Mouse (Mus musculus) lung, embryonic 15.5 days (tissue): ENCODE measurements at regions not wholly inside any gene's neighbourhood (a gene's known extent, or its start where the extent isn't known, plus 50 kb on each side); places are given as distances from the start of the nearest gene placed in this dataset.

ENCODE experiments used
- ATAC-seq: fragments of 200-750 bp; cut with Nextera tagmentation; 2 replicates; pipeline ENCODE4 v1.8.0; 2017; ENCODE audit warnings: moderate number of reproducible peaks, borderline replicate concordance; ENCODE audit not compliant: low FRiP score, low TSS enrichment; ENCODE audit errors: extremely low read depth
- H3K27ac ChIP-seq: fragments of 300-500 bp; sonication (generic); 2 replicates; pipeline ENCODE4 v1.5.1; 2015; ENCODE audit warnings: moderate library complexity, mild to moderate bottlenecking, inconsistent platforms
- H3K27me3 ChIP-seq: fragments of 300-500 bp; sonication (generic); 2 replicates; pipeline ENCODE4 v1.6.1; 2015; ENCODE audit warnings: inconsistent platforms
- H3K36me3 ChIP-seq: fragments of 300-500 bp; sonication (generic); 2 replicates; pipeline ENCODE4 v1.6.1; 2015; ENCODE audit warnings: inconsistent platforms
- H3K4me1 ChIP-seq: fragments of 300-500 bp; sonication (generic); 2 replicates; pipeline ENCODE4 v1.6.1; 2015; ENCODE audit warnings: inconsistent platforms
- H3K4me2 ChIP-seq: fragments of 300-500 bp; sonication (generic); 2 replicates; pipeline ENCODE4 v1.6.1; 2015; ENCODE audit warnings: inconsistent platforms, mild to moderate bottlenecking, moderate library complexity
- H3K4me3 ChIP-seq: fragments of 300-500 bp; sonication (generic); 2 replicates; pipeline ENCODE4 v1.5.1; 2015; ENCODE audit warnings: mild to moderate bottlenecking, inconsistent platforms
- H3K9ac ChIP-seq: fragments of 300-500 bp; sonication (generic); 2 replicates; pipeline ENCODE4 v1.6.1; 2015; ENCODE audit warnings: inconsistent platforms
- H3K9me3 ChIP-seq: fragments of 300-500 bp; sonication (generic); 2 replicates; pipeline ENCODE4 v1.6.1; 2016; ENCODE audit warnings: inconsistent platforms
- WGBS: fragments of 180-500 bp; shearing (Covaris S2); methylation state at CpG from one replicate; pipeline ENCODE4 v1.1.7; 2015; 5-methylcytosine and 5-hydroxymethylcytosine counted together

GRCm38 (mm10) chr13:44126198-44126597 lies 341.6 kb downstream of the Cd83 start:
- Histone ChIP-seq H3K9me3 (no peaks in the 10 kb centered on the region), H3K4me1 (0 out of 2 replicates have a peak, but pooled peaks cover 9% of the 10 kb centered on the region), H3K9ac (no peak overlapping the region), H3K4me3 (no peak overlapping the region), H3K27ac (0 out of 2 replicates have a peak overlapping the region, but pooled peaks have one; percentile 36), H3K36me3 (no peaks in the 10 kb centered on the region), H3K27me3 (no peaks in the 10 kb centered on the region), H3K4me2 (no peak overlapping the region)
- whole genome bisulfite sequencing = 26% methylated on average over 10 of the region's 10 CpGs
- no peak for ATAC-seq

- peak overlapping the region; percentile 63 for H3K27ac ChIP-seq
- no peaks in the 10 kb centered on the region for H3K36me3 ChIP-seq
- no peaks in the 10 kb centered on the region for H3K9me3 ChIP-seq
- H3K4me2 ChIP-seq = no peak overlapping the region
- peak; percentile 81 for ATAC-seq
- H3K9ac ChIP-seq = no peak overlapping the region
- H3K27me3 ChIP-seq = no peaks in the 10 kb centered on the region
- 56% methylated on average over 16 of the region's 16 CpGs for WGBS
- 0 out of 2 replicates have a peak, but pooled peaks cover 9% of the 10 kb centered on the region for H3K4me1 ChIP-seq
- H3K4me3 ChIP-seq = no peak overlapping the region
Measured at GRCm38 (mm10) chr13:44128506-44129274, 344.1 kb downstream of the Cd83 start.

- no peak for ATAC-seq
- Histone ChIP-seq H3K27me3 (no peaks in the 10 kb centered on the region), H3K9me3 (no peaks in the 10 kb centered on the region), H3K4me1 (0 out of 2 replicates have a peak, but pooled peaks cover 6% of the 10 kb centered on the region), H3K4me2 (no peak overlapping the region), H3K4me3 (no peak overlapping the region), H3K9ac (no peak overlapping the region), H3K27ac (no peak overlapping the region), H3K36me3 (no peaks in the 10 kb centered on the region)
- WGBS = 82% methylated on average over 5 of the region's 5 CpGs
Measured at GRCm38 (mm10) chr13:44131916-44132315, 347.3 kb downstream of the Cd83 start.

- H3K9ac ChIP-seq = no peak overlapping the region
- no peak overlapping the region for H3K4me2 ChIP-seq
- ATAC-seq = no peak
- H3K27me3 ChIP-seq = no peaks in the 10 kb centered on the region
- H3K36me3 ChIP-seq = no peaks in the 10 kb centered on the region
- H3K4me1 ChIP-seq = 0 out of 2 replicates have a peak, but pooled peaks cover 6% of the 10 kb centered on the region
- no peak overlapping the region for H3K4me3 ChIP-seq
- H3K27ac ChIP-seq = no peak overlapping the region
- 92% methylated on average over 4 of the region's 4 CpGs for WGBS
- H3K9me3 ChIP-seq = no peaks in the 10 kb centered on the region
Measured at GRCm38 (mm10) chr13:44132510-44132909, 347.9 kb downstream of the Cd83 start.

GRCm38 (mm10) chr13:44133436-44133835 lies 348.9 kb downstream of the Cd83 start:
- Histone ChIP-seq H3K36me3 (no peaks in the 10 kb centered on the region), H3K4me1 (0 out of 2 replicates have a peak, but pooled peaks cover 3% of the 10 kb centered on the region), H3K27me3 (no peaks in the 10 kb centered on the region), H3K9ac (no peak overlapping the region), H3K4me3 (no peak overlapping the region), H3K27ac (no peak overlapping the region), H3K4me2 (no peak overlapping the region), H3K9me3 (no peaks in the 10 kb centered on the region)
- ATAC-seq = no peak
- 51% methylated on average over 9 of the region's 9 CpGs for WGBS

- Histone ChIP-seq H3K9ac (no peak overlapping the region), H3K4me1 (no peaks in the 10 kb centered on the region), H3K4me3 (no peak overlapping the region), H3K36me3 (no peaks in the 10 kb centered on the region), H3K27ac (no peak overlapping the region), H3K4me2 (no peak overlapping the region), H3K9me3 (no peaks in the 10 kb centered on the region), H3K27me3 (no peaks in the 10 kb centered on the region)
- ATAC-seq = no peak
- 63% methylated on average over 5 of the region's 5 CpGs for WGBS
Measured at GRCm38 (mm10) chr13:44141181-44141580, 356.6 kb downstream of the Cd83 start.

GRCm38 (mm10) chr13:44145441-44145840 lies 360.9 kb downstream of the Cd83 start:
- Histone ChIP-seq H3K9ac (no peak overlapping the region), H3K27me3 (no peaks in the 10 kb centered on the region), H3K4me3 (no peak overlapping the region), H3K9me3 (no peaks in the 10 kb centered on the region), H3K27ac (no peak overlapping the region), H3K36me3 (no peaks in the 10 kb centered on the region), H3K4me2 (no peak overlapping the region), H3K4me1 (no peaks in the 10 kb centered on the region)
- WGBS = 92% methylated on average over 4 of the region's 4 CpGs
- no peak for ATAC-seq

- peaks cover under 1% of the 10 kb centered on the region; the same call in 1 of the 2 replicates for H3K4me1 ChIP-seq
- H3K27me3 ChIP-seq = no peaks in the 10 kb centered on the region
- 64% methylated on average over 5 of the region's 5 CpGs for WGBS
- no peak overlapping the region for H3K4me2 ChIP-seq
- H3K36me3 ChIP-seq = no peaks in the 10 kb centered on the region
- H3K9ac ChIP-seq = no peak overlapping the region
- ATAC-seq = no peak
- H3K27ac ChIP-seq = no peak overlapping the region
- H3K9me3 ChIP-seq = no peaks in the 10 kb centered on the region
- H3K4me3 ChIP-seq = no peak overlapping the region
Measured at GRCm38 (mm10) chr13:44147841-44148240, 363.3 kb downstream of the Cd83 start.

- ATAC-seq = no peak
- no peaks in the 10 kb centered on the region for H3K36me3 ChIP-seq
- no peaks in the 10 kb centered on the region for H3K9me3 ChIP-seq
Measured at GRCm38 (mm10) chr13:44149499-44149898, 364.9 kb downstream of the Cd83 start.

GRCm38 (mm10) chr13:44151526-44151925 lies 367.0 kb downstream of the Cd83 start:
- H3K9ac ChIP-seq = no peak overlapping the region
- no peaks in the 10 kb centered on the region for H3K27me3 ChIP-seq
- peaks cover 6% of the 10 kb centered on the region; the same call in 1 of the 2 replicates for H3K4me1 ChIP-seq
- 78% methylated on average over 6 of the region's 6 CpGs for WGBS
- no peak overlapping the region for H3K27ac ChIP-seq
- no peak for ATAC-seq
- H3K36me3 ChIP-seq = no peaks in the 10 kb centered on the region
- no peak overlapping the region for H3K4me3 ChIP-seq
- H3K9me3 ChIP-seq = no peaks in the 10 kb centered on the region
- H3K4me2 ChIP-seq = no peak overlapping the region

More at GRCm38 (mm10) chr13:44149499-44149898, 364.9 kb downstream of the Cd83 start:
- H3K4me3 ChIP-seq = no peak overlapping the region
- no peak overlapping the region for H3K9ac ChIP-seq
- no peak overlapping the region for H3K4me2 ChIP-seq
- H3K27ac ChIP-seq = no peak overlapping the region
- WGBS = 69% methylated on average over 3 of the region's 3 CpGs
- H3K4me1 ChIP-seq = peaks cover 6% of the 10 kb centered on the region; the same call in 1 of the 2 replicates
- no peaks in the 10 kb centered on the region for H3K27me3 ChIP-seq

- H3K4me2 ChIP-seq = no peak overlapping the region
- H3K36me3 ChIP-seq = no peaks in the 10 kb centered on the region
- H3K27me3 ChIP-seq = no peaks in the 10 kb centered on the region
- 31% methylated on average over 10 of the region's 10 CpGs for WGBS
- no peak overlapping the region for H3K27ac ChIP-seq
- peaks cover 6% of the 10 kb centered on the region; the same call in 1 of the 2 replicates for H3K4me1 ChIP-seq
- no peak overlapping the region for H3K4me3 ChIP-seq
- no peak for ATAC-seq
- H3K9ac ChIP-seq = no peak overlapping the region
- H3K9me3 ChIP-seq = no peaks in the 10 kb centered on the region
Measured at GRCm38 (mm10) chr13:44152806-44153613, 368.4 kb downstream of the Cd83 start.

GRCm38 (mm10) chr13:44153784-44154183 lies 369.2 kb downstream of the Cd83 start:
- WGBS = 90% methylated on average over 5 of the region's 5 CpGs
- ATAC-seq = no peak
- Histone ChIP-seq H3K36me3 (no peaks in the 10 kb centered on the region), H3K27me3 (no peaks in the 10 kb centered on the region), H3K4me3 (no peak overlapping the region), H3K27ac (no peak overlapping the region), H3K4me1 (peaks cover 6% of the 10 kb centered on the region; the same call in 1 of the 2 replicates), H3K9me3 (no peaks in the 10 kb centered on the region), H3K9ac (no peak overlapping the region), H3K4me2 (no peak overlapping the region)
